Mouse (Mus musculus): Measurements from ENCODE around the gene Col23a1. TPM values are rescaled to one million over a fixed set of nuclear protein-coding genes. Genes with fewer than 3 reads are reported as not detected.

The Col23a1 gene
- polyA plus RNA-seq, 1 experiment from 2014 or later: 17.5 TPM

DNA sequence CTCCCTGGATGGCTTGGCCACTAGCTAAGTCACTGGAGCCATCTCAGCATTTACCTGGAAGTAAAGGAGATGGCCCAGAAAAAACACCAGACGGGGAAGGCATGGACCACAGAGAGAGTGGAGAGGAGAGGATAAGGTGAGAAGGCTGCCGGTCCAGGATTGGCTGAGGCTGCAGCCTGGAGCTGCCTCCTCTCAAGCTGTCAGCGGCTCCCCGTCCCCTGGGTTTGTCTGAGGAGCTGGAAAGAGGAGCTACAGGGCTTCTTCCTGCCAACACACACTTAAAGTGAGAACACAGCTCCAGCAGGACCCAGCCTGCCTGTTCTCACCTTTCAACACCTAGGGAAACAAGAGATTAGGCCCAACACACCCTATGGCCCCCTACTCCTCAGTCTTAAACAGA is 168.9 kb downstream of the Col23a1 start:
- Histone ChIP-seq H3K9ac (replicated peaks; ENCODE audit: low read length) (no peak overlapping the region), H3K27me3 (ENCODE audit: control insufficient read depth, insufficient read depth, low read length) (no peaks in the 10 kb centered on the region), H3K4me3 (ENCODE audit: low read depth, low read length) (no peak overlapping the region), H3K27ac (replicated peaks; ENCODE audit: low read depth, low read length) (no peak overlapping the region), H3K9me3 (replicated peaks; ENCODE audit: control insufficient read depth, low read length) (no peaks in the 10 kb centered on the region), H3K4me2 (ENCODE audit: low read depth, low read length) (no peak overlapping the region), H3K4me1 (ENCODE audit: control insufficient read depth, insufficient read depth, low read length) (no peaks in the 10 kb centered on the region; the same call in 1 of the 2 replicates), H3K36me3 (replicated peaks; ENCODE audit: control insufficient read depth, insufficient read depth, low read depth, low read length) (no peaks in the 10 kb centered on the region)
- 43% methylated on average over 4 of the region's 4 CpGs for WGBS
- ATAC-seq (replicated peaks; ENCODE audit: insufficient number of reproducible peaks, low FRiP score, low TSS enrichment, low read depth) (no peak), DNase-seq (ENCODE audit: low spot score) (no peak)

DNA sequence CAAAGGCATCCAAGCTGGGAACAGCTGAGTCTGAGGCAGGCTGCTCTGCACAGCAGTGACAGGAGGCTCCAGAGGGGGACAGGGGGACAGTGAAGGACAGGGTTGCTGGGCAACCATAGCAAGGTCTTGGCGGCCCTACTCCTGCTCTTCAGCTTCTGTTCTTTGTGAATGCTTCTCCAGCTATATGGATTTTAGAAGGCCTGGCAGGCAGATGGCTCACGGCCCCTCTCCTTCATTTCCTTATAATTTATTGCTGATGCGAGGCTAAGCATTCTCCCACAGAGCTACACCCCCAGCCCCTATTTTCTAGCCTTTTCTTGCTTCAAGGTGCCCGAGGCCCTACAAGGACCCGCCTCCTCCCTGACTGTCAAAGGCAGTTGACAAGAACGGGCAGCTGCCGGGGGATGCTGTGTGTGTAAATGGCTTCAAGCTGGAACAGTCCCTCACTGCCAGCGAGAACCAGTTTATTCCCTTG is 169.9 kb downstream of the Col23a1 start:
- WGBS: 42% methylated on average over 8 of the region's 8 CpGs
- Histone ChIP-seq H3K9me3 (replicated peaks; ENCODE audit: control insufficient read depth, low read length) (no peaks in the 10 kb centered on the region), H3K4me2 (ENCODE audit: low read depth, low read length) (no peak overlapping the region), H3K9ac (replicated peaks; ENCODE audit: low read length) (no peak overlapping the region), H3K4me3 (ENCODE audit: low read depth, low read length) (no peak overlapping the region), H3K27ac (replicated peaks; ENCODE audit: low read depth, low read length) (no peak overlapping the region), H3K36me3 (replicated peaks; ENCODE audit: control insufficient read depth, insufficient read depth, low read depth, low read length) (no peaks in the 10 kb centered on the region), H3K27me3 (ENCODE audit: control insufficient read depth, insufficient read depth, low read length) (no peaks in the 10 kb centered on the region), H3K4me1 (ENCODE audit: control insufficient read depth, insufficient read depth, low read length) (no peaks in the 10 kb centered on the region; the same call in 1 of the 2 replicates)
- ATAC-seq (replicated peaks; ENCODE audit: insufficient number of reproducible peaks, low FRiP score, low TSS enrichment, low read depth): 0 out of 2 replicates have a peak, but pooled peaks have one; percentile 50
- DNase-seq (ENCODE audit: low spot score): peak; percentile 43

DNA sequence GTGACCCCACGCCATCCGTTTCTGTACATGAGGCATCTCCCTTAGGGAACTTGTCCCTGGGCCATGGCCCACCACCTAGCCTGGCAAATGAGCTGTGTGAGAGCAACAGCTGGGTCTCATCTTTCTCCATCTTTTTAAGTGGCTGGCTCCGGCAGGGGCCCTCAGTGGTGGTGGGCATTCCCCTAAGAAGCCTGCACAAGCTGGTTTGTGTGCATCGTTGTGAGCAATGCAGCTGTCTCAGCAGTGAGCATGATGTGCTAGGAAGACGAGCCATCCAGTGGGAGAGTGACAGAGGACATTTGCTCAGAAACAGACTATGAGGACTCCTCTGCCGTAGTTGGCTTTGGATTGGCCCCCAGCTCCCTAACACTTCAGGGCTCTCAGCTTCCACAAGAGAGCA is 179.0 kb downstream of the Col23a1 start:
- no peak overlapping the region for H3K4me3 ChIP-seq (ENCODE audit: low read depth, low read length)
- no peaks in the 10 kb centered on the region for H3K9me3 ChIP-seq (replicated peaks; ENCODE audit: control insufficient read depth, low read length)
- H3K4me1 ChIP-seq (ENCODE audit: control insufficient read depth, insufficient read depth, low read length): peaks cover 14% of the 10 kb centered on the region
- no peak for DNase-seq (ENCODE audit: low spot score)
- ATAC-seq (replicated peaks; ENCODE audit: insufficient number of reproducible peaks, low FRiP score, low TSS enrichment, low read depth): no peak
- 0 out of 2 replicates have a peak overlapping the region, but pooled peaks have one; percentile 3 for H3K4me2 ChIP-seq (ENCODE audit: low read depth, low read length)
- no peak overlapping the region for H3K27ac ChIP-seq (replicated peaks; ENCODE audit: low read depth, low read length)
- H3K27me3 ChIP-seq (ENCODE audit: control insufficient read depth, insufficient read depth, low read length): no peaks in the 10 kb centered on the region
- no peak overlapping the region for H3K9ac ChIP-seq (replicated peaks; ENCODE audit: low read length)
- 36% methylated on average over 6 of the region's 6 CpGs for WGBS
- H3K36me3 ChIP-seq (replicated peaks; ENCODE audit: control insufficient read depth, insufficient read depth, low read depth, low read length): no peaks in the 10 kb centered on the region

DNA sequence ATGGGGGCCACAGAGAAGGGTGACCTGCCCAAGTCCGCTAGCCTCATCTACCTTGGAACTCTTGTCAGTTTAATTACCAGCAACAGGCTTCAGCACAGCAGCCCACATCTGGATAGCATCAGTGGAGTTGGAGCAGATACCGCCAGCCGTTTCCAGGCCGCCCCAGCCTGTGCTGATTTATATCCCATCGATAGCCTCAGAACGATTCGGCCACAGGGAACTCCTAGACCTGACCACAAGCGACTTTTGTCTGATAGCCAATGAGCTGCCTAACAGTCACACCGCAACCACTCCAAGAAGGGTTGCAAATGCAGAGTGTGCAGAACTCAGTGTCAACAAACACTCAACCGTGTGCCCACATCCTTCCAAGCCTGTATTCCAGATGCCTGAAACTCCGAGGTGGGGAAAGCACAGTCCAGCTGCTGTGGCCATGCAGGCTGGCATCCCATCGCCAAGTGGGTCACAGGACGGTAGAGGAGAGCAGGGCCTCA is 179.7 kb downstream of the Col23a1 start:
- Histone ChIP-seq H3K4me1 (ENCODE audit: control insufficient read depth, insufficient read depth, low read length) (peaks cover 14% of the 10 kb centered on the region), H3K27ac (replicated peaks; ENCODE audit: low read depth, low read length) (no peak overlapping the region), H3K9ac (replicated peaks; ENCODE audit: low read length) (no peak overlapping the region), H3K9me3 (replicated peaks; ENCODE audit: control insufficient read depth, low read length) (no peaks in the 10 kb centered on the region), H3K4me3 (ENCODE audit: low read depth, low read length) (no peak overlapping the region), H3K27me3 (ENCODE audit: control insufficient read depth, insufficient read depth, low read length) (no peaks in the 10 kb centered on the region), H3K36me3 (replicated peaks; ENCODE audit: control insufficient read depth, insufficient read depth, low read depth, low read length) (no peaks in the 10 kb centered on the region), H3K4me2 (ENCODE audit: low read depth, low read length) (0 out of 2 replicates have a peak overlapping the region, but pooled peaks have one; percentile 3)
- peak; percentile 45; the same call in 1 of the 2 replicates for ATAC-seq (replicated peaks; ENCODE audit: insufficient number of reproducible peaks, low FRiP score, low TSS enrichment, low read depth)
- DNase-seq (ENCODE audit: low spot score): peak; percentile 82
- WGBS: 27% methylated on average over 13 of the region's 13 CpGs

DNA sequence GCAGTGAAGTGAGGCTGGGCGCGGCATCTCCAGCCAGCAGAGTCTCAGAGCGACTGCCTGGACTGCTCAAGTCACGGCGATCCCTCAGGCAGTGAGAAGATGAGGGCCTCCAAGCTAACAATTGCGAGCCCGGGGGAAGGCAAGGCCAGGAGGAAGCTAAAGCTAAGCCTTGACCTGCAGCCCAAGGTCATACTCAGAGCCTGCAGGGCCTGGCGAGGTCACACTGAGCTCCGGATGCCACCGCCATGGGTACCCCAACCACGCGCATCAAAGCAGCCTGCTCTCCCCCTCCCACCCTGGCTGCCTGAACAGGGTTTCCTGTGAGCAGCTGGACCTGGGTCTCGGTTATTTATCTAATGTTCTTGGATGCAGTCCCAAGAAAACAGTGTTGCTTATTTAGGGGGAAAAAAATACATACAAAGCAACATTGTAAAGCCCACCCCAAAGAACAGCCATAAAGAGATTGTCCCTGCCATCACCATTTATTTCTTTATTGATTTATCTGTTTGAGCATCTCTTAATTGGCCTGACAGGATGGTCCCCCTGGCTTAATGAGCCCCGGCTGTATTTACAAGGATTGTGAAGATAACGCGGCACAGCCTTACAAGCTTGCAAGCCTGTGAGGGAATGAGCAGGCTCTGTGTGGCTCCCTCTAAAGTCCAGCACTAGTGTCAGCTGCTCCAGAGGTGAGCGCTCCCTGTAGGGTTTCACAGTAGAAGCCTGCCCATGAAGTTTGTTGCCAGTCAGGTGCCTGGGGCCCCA is 180.8 kb downstream of the Col23a1 start:
- WGBS: 16% methylated on average over 17 of the region's 17 CpGs
- Histone ChIP-seq H3K9ac (replicated peaks; ENCODE audit: low read length) (no peak overlapping the region), H3K4me1 (ENCODE audit: control insufficient read depth, insufficient read depth, low read length) (peaks cover 14% of the 10 kb centered on the region), H3K4me2 (ENCODE audit: low read depth, low read length) (no peak overlapping the region), H3K27ac (replicated peaks; ENCODE audit: low read depth, low read length) (no peak overlapping the region), H3K27me3 (ENCODE audit: control insufficient read depth, insufficient read depth, low read length) (no peaks in the 10 kb centered on the region), H3K36me3 (replicated peaks; ENCODE audit: control insufficient read depth, insufficient read depth, low read depth, low read length) (no peaks in the 10 kb centered on the region), H3K4me3 (ENCODE audit: low read depth, low read length) (no peak overlapping the region), H3K9me3 (replicated peaks; ENCODE audit: control insufficient read depth, low read length) (no peaks in the 10 kb centered on the region)
- DNase-seq (ENCODE audit: low spot score) (peak; percentile 39), ATAC-seq (replicated peaks; ENCODE audit: insufficient number of reproducible peaks, low FRiP score, low TSS enrichment, low read depth) (no peak)

DNA sequence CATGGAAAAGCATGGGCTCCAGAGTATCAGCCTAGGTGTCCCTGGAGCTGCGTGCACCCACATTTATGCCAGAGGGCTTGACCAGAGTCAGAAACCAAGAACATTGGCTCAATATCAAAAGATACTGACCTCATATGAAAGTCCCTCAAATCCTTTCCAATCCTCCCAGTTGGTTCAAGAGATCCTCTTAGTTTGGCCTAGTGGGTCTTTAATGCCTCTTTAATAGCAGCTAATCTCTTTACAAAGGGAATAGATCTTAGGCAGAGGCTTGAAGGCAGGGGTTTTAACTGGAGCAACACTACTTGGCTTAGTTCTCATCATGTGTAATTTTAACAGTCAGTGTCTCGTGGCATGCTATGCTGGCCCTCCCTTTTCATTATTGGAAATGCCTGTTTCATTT is 184.0 kb downstream of the Col23a1 start:
- WGBS: 79% methylated on average over 2 of the region's 2 CpGs

DNA sequence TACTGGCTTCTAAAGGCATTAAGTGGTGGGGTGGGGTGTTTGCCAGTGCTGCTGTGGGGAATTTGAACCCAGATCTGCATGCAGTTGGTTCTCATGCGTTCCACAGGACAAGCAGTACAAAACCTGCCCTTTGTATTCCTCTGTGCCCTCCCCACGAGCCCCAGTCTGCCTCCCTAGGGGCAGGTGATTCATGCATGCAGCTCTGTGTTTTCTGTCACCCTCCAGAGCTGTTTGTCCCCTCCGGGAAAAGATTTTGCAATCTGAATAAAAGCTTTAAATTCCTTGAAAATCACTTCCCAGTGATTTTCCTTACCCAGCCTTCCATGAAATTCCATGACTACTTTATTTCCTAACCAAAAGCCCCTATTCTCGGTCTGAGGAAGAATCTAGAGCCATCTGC is 186.8 kb downstream of the Col23a1 start:
- Histone ChIP-seq H3K36me3 (replicated peaks; ENCODE audit: control insufficient read depth, insufficient read depth, low read depth, low read length) (no peaks in the 10 kb centered on the region), H3K9me3 (replicated peaks; ENCODE audit: control insufficient read depth, low read length) (no peaks in the 10 kb centered on the region), H3K4me3 (ENCODE audit: low read depth, low read length) (no peak overlapping the region), H3K4me2 (ENCODE audit: low read depth, low read length) (no peak overlapping the region), H3K27me3 (ENCODE audit: control insufficient read depth, insufficient read depth, low read length) (no peaks in the 10 kb centered on the region), H3K9ac (replicated peaks; ENCODE audit: low read length) (no peak overlapping the region), H3K27ac (replicated peaks; ENCODE audit: low read depth, low read length) (no peak overlapping the region), H3K4me1 (ENCODE audit: control insufficient read depth, insufficient read depth, low read length) (no peaks in the 10 kb centered on the region)
- DNase-seq (ENCODE audit: low spot score): no peak
- ATAC-seq (replicated peaks; ENCODE audit: insufficient number of reproducible peaks, low FRiP score, low TSS enrichment, low read depth): no peak
- 54% methylated on average over 4 of the region's 4 CpGs for WGBS

More for the DNA sequence above, 184.0 kb downstream of the Col23a1 start:
- H3K36me3 ChIP-seq (replicated peaks; ENCODE audit: control insufficient read depth, insufficient read depth, low read depth, low read length): no peaks in the 10 kb centered on the region
- H3K27ac ChIP-seq (replicated peaks; ENCODE audit: low read depth, low read length): no peak overlapping the region
- no peak overlapping the region for H3K9ac ChIP-seq (replicated peaks; ENCODE audit: low read length)
- no peaks in the 10 kb centered on the region for H3K9me3 ChIP-seq (replicated peaks; ENCODE audit: control insufficient read depth, low read length)
- DNase-seq (ENCODE audit: low spot score): no peak
- H3K27me3 ChIP-seq (ENCODE audit: control insufficient read depth, insufficient read depth, low read length): no peaks in the 10 kb centered on the region
- no peak overlapping the region for H3K4me2 ChIP-seq (ENCODE audit: low read depth, low read length)
- ATAC-seq (replicated peaks; ENCODE audit: insufficient number of reproducible peaks, low FRiP score, low TSS enrichment, low read depth): no peak
- no peak overlapping the region for H3K4me3 ChIP-seq (ENCODE audit: low read depth, low read length)
- peaks cover 14% of the 10 kb centered on the region for H3K4me1 ChIP-seq (ENCODE audit: control insufficient read depth, insufficient read depth, low read length)

DNA sequence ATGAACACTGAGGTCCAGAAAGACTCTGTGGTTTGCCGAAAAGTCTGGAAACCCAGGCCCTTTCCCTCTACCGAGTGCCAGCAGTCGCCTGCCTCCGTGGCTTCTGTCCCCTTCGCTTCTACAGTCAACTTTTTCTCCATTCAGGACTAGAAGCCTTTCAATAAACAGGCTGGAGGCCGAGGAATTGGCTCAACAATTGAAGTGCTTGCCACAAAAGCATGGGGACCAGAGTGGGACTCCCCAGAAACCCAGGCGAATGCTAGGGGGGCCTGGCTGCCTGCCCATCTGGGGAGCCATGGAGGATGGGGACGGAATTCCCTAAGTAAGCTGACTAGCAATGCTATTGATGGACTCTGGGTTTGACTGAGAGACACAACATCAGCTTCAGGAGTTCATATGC is 187.9 kb downstream of the Col23a1 start:
- no peak for ATAC-seq (replicated peaks; ENCODE audit: insufficient number of reproducible peaks, low FRiP score, low TSS enrichment, low read depth)
- no peak overlapping the region for H3K4me2 ChIP-seq (ENCODE audit: low read depth, low read length)
- no peak overlapping the region for H3K4me3 ChIP-seq (ENCODE audit: low read depth, low read length)
- H3K27me3 ChIP-seq (ENCODE audit: control insufficient read depth, insufficient read depth, low read length): no peaks in the 10 kb centered on the region
- H3K9me3 ChIP-seq (replicated peaks; ENCODE audit: control insufficient read depth, low read length): no peaks in the 10 kb centered on the region
- no peaks in the 10 kb centered on the region for H3K36me3 ChIP-seq (replicated peaks; ENCODE audit: control insufficient read depth, insufficient read depth, low read depth, low read length)
- 81% methylated on average over 8 of the region's 8 CpGs for WGBS
- H3K27ac ChIP-seq (replicated peaks; ENCODE audit: low read depth, low read length): no peak overlapping the region
- H3K4me1 ChIP-seq (ENCODE audit: control insufficient read depth, insufficient read depth, low read length): no peaks in the 10 kb centered on the region
- H3K9ac ChIP-seq (replicated peaks; ENCODE audit: low read length): no peak overlapping the region
- no peak for DNase-seq (ENCODE audit: low spot score)

Measured in embryonic facial prominence, embryonic 11.5 days (tissue).